Mouse (Mus musculus): ENCODE data around the gene Kmt2e.

- TF ChIP-seq CTCF (IDR thresholded peaks at IDR 0.05; ENCODE audit: extremely low read depth, insufficient read length, insufficient replicate concordance, low read depth, low read length), result no peak
- TF ChIP-seq POLR2A (IDR thresholded peaks at IDR 0.05; ENCODE audit: low read depth, low read length), result no peak
These were observed 20.4 kb upstream of the Kmt2e start for GRCm38 (mm10) chr5:23413575-23414470.
